Mouse (Mus musculus): ENCODE results near the gene Art3.

GRCm38 (mm10) chr5:92353517-92353916, 21.9 kb downstream of the Art3 start:
- TF ChIP-seq CTCF (IDR thresholded peaks at IDR 0.05) (no peak), EP300 (IDR thresholded peaks at IDR 0.05) (no peak)
